In the genomic region with DNA sequence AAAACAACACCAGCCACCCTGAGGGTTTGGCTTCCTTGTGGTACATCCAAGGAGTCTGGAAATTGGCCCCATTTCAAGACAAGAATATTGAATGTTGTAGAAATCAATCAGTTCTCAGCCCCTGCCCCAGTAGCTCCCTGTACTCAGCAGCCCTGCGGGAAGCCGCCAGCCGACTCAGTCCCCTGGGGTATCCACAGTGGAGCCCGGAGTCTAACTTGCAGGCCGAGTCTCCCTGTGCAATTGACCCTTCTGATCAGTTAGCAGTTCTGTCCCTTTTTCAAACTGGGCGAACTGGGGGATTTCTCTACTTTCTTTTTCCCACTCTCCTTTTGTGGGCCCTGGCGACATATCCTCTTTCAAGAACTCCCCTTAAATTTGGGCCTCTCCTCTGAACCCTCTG, we compare ENCODE assay signal across 28 mouse cellular contexts. TPM values are rescaled to one million over a fixed set of nuclear protein-coding genes. Genes with fewer than 3 reads are reported as not detected.
A peak's percentile ranks its signal among the peaks of the same experiment; 100 is the strongest.
DNase-seq lines count a peak whose midpoint lies in the region; ATAC-seq lines count a peak whose summit lies in the region.
"Had no signal": no experiment of that assay in that cellular context is flagged by ENCODE, and none has a peak within 500 bp of the region (broad histone marks: within the 10 kb centered on the region; RNA-seq: fewer than 3 reads in every experiment).

No protein-coding gene starts in this region.

- peaks cover 85% of the 10 kb centered on the region for H3K27me3 ChIP-seq in kidney, embryonic 14.5 days (ENCODE audit: control insufficient read depth, insufficient read depth, low read length)
- peaks cover 93% of the 10 kb centered on the region for H3K27me3 ChIP-seq in embryonic facial prominence, embryonic 12.5 days
- peaks cover 94% of the 10 kb centered on the region for H3K27me3 ChIP-seq in limb, embryonic 13.5 days

- H3K4me3 ChIP-seq in kidney, embryonic 14.5 days (ENCODE audit: low read length), result peak overlapping the region; percentile 57
- no peak overlapping the region for H3K4me3 ChIP-seq in embryonic facial prominence, embryonic 12.5 days
- peak overlapping the region; percentile 53 for H3K4me3 ChIP-seq in limb, embryonic 13.5 days

- peak; percentile 32 for DNase-seq in embryo, embryonic 9.5 days (ENCODE audit: extremely low spot score)
- no peak for DNase-seq in embryo, embryonic 10.5 days (ENCODE audit: low spot score)
- DNase-seq in kidney, adult 11 months, result no peak
- no peak for DNase-seq in adrenal gland, postnatal 4 days (ENCODE audit: low spot score in 2 of 2)
- DNase-seq: adrenal gland, postnatal 10 days; cerebellum, adult 2 months; cerebellum, postnatal 36 days; forebrain, postnatal 0 days; gastrocnemius, postnatal 14 days; heart, adult 18-20 months; heart, postnatal 14 days; kidney, postnatal 36 days; layer of hippocampus, postnatal 36 days; liver; thymus, postnatal 25 days had no signal

- H3K4me1 ChIP-seq in kidney, embryonic 14.5 days (ENCODE audit: control insufficient read depth, insufficient read depth, low read length), result peaks cover 29% of the 10 kb centered on the region
- H3K4me1 ChIP-seq in embryonic facial prominence, embryonic 12.5 days, result peaks cover 36% of the 10 kb centered on the region
- peaks cover 57% of the 10 kb centered on the region for H3K4me1 ChIP-seq in limb, embryonic 13.5 days

- H3K9me3 ChIP-seq in kidney, embryonic 14.5 days (ENCODE audit: control insufficient read depth, low read length), result no peaks in the 10 kb centered on the region
- no peaks in the 10 kb centered on the region for H3K9me3 ChIP-seq in embryonic facial prominence, embryonic 12.5 days
- no peaks in the 10 kb centered on the region for H3K9me3 ChIP-seq in limb, embryonic 13.5 days
- H3K9me3 ChIP-seq: heart, embryonic 12.5 days; hindbrain, embryonic 15.5 days; neural tube, embryonic 15.5 days; stomach, embryonic 15.5 days had no signal

- H3K9ac ChIP-seq in kidney, embryonic 14.5 days (ENCODE audit: low read depth, low read length), result no peak overlapping the region
- no peak overlapping the region for H3K9ac ChIP-seq in embryonic facial prominence, embryonic 12.5 days
- H3K9ac ChIP-seq in limb, embryonic 13.5 days, result no peak overlapping the region
- H3K9ac ChIP-seq: forebrain, postnatal 0 days; heart, embryonic 12.5 days; hindbrain, embryonic 15.5 days; neural tube, embryonic 15.5 days; stomach, embryonic 15.5 days had no signal

- H3K4me2 ChIP-seq in kidney, embryonic 14.5 days (replicated peaks; ENCODE audit: low read depth, low read length), result peak overlapping the region; percentile 94
- peak overlapping the region; percentile 84; the same call in 1 of the 2 replicates for H3K4me2 ChIP-seq in embryonic facial prominence, embryonic 12.5 days (replicated peaks)
- peak overlapping the region; percentile 93 for H3K4me2 ChIP-seq in limb, embryonic 13.5 days (replicated peaks)

- WGBS in kidney, embryonic 14.5 days, result 11% methylated on average over 7 of the region's 7 CpGs
- 2% methylated on average over 7 of the region's 7 CpGs for WGBS in embryonic facial prominence, embryonic 12.5 days
- WGBS in limb, embryonic 13.5 days, result 7% methylated on average over 7 of the region's 7 CpGs

- ATAC-seq in kidney, embryonic 14.5 days (ENCODE audit: low FRiP score, low TSS enrichment), result no peak
- ATAC-seq in embryonic facial prominence, embryonic 12.5 days (ENCODE audit: insufficient number of reproducible peaks, insufficient read depth, low FRiP score, low TSS enrichment), result no peak
- ATAC-seq in limb, embryonic 13.5 days (ENCODE audit: low FRiP score, low read depth), result no peak
- ATAC-seq: forebrain, postnatal 0 days; intestine, embryonic 16.5 days; lung, postnatal 0 days had no signal

- no peaks in the 10 kb centered on the region for H3K36me3 ChIP-seq in kidney, embryonic 14.5 days (ENCODE audit: control insufficient read depth, insufficient read depth, low read length)
- no peaks in the 10 kb centered on the region for H3K36me3 ChIP-seq in embryonic facial prominence, embryonic 12.5 days
- no peaks in the 10 kb centered on the region for H3K36me3 ChIP-seq in limb, embryonic 13.5 days
- H3K36me3 ChIP-seq: heart, embryonic 12.5 days; hindbrain, embryonic 15.5 days; neural tube, embryonic 15.5 days; stomach, embryonic 15.5 days had no signal

- no peak overlapping the region for H3K27ac ChIP-seq in kidney, embryonic 14.5 days (ENCODE audit: low read depth, low read length)
- no peak overlapping the region for H3K27ac ChIP-seq in embryonic facial prominence, embryonic 12.5 days
- H3K27ac ChIP-seq in limb, embryonic 13.5 days, result no peak overlapping the region
- H3K27ac ChIP-seq: hindbrain, embryonic 15.5 days; macrophage; neural tube, embryonic 15.5 days; stomach, embryonic 15.5 days had no signal

RNA-seq across cellular contexts. Expression of gene Fgf8, which starts 1.9 kb away (rescaled TPM):
- 25.1 and 29.3 TPM in 2 replicates for polyA plus RNA-seq in kidney, embryonic 14.5 days (2014; fragmentation: Nextera tagmentation; extraction: Ambion mirVana)
- polyA plus RNA-seq in embryonic facial prominence, embryonic 12.5 days (2016; fragmentation: Nextera tagmentation; extraction: Ambion mirVana), result 3.5 and 6.1 TPM in 2 replicates
- 2.7 and 3.5 TPM in 2 replicates for polyA plus RNA-seq in limb, embryonic 13.5 days (2015; fragmentation: Nextera tagmentation; extraction: Ambion mirVana)
- total RNA-seq in adrenal gland, postnatal 4 days (2021), result 1 to 10 TPM in 1 of 2 experiments, not detected in 1; 1.1 TPM
- total RNA-seq: adrenal gland, postnatal 10 days; gastrocnemius, postnatal 14 days; heart, adult 18-20 months; heart, postnatal 14 days; layer of hippocampus, adult 8-10 months; layer of hippocampus, postnatal 36 days; left cerebral cortex, postnatal 10 days had no signal
- polyA plus RNA-seq: cerebellum, adult 2 months; heart, embryonic 12.5 days; liver, embryonic 16.5 days; lung, postnatal 0 days; macrophage; stomach, embryonic 15.5 days had no signal

RNA-seq across cellular contexts. Expression of gene Npm3, which starts 8.6 kb away (rescaled TPM):
- polyA plus RNA-seq in kidney, embryonic 14.5 days (2014; fragmentation: Nextera tagmentation; extraction: Ambion mirVana), result 21.4 and 111 TPM in 2 replicates
- 13.2 and 15.0 TPM in 2 replicates for polyA plus RNA-seq in embryonic facial prominence, embryonic 12.5 days (2016; fragmentation: Nextera tagmentation; extraction: Ambion mirVana)
- polyA plus RNA-seq in limb, embryonic 13.5 days (2015; fragmentation: Nextera tagmentation; extraction: Ambion mirVana), result 15.4 and 16.8 TPM in 2 replicates
- 10 to 100 TPM; 38.4 to 42.9 TPM for total RNA-seq in adrenal gland, postnatal 4 days (2021)

RNA-seq across cellular contexts. Expression of gene Mgea5, which starts 42.8 kb away (rescaled TPM):
- polyA plus RNA-seq in kidney, embryonic 14.5 days (2014; fragmentation: Nextera tagmentation; extraction: Ambion mirVana), result 46.3 and 67.8 TPM in 2 replicates
- polyA plus RNA-seq in embryonic facial prominence, embryonic 12.5 days (2016; fragmentation: Nextera tagmentation; extraction: Ambion mirVana), result 85.8 and 91.9 TPM in 2 replicates
- 66.0 and 68.2 TPM in 2 replicates for polyA plus RNA-seq in limb, embryonic 13.5 days (2015; fragmentation: Nextera tagmentation; extraction: Ambion mirVana)
- 100 to 1,000 TPM; 105 to 123 TPM for total RNA-seq in adrenal gland, postnatal 4 days (2021)
